ENCODE assay signal across 8 mouse cellular contexts in genomic region chr4:28176771-28177170, GRCm38 (mm10).
DNase-seq lines count a peak whose midpoint lies in the region; ATAC-seq lines count a peak whose summit lies in the region.

No protein-coding gene starts in this region.

- no peak overlapping the region for H3K4me3 ChIP-seq in limb, embryonic 15.5 days
- no peak overlapping the region for H3K4me3 ChIP-seq in neural tube, embryonic 11.5 days (ENCODE audit: low read depth, low read length)

- DNase-seq in cerebellum, postnatal 14 days: peak; percentile 2 to 15
- DNase-seq in cerebellum, adult 11 months: no peak
- DNase-seq in CD4-positive, CD25-positive, alpha-beta regulatory T cell, adult 2 months (ENCODE audit: low read depth, low spot score): peak; percentile 73
- DNase-seq in embryo, embryonic 9.5 days (ENCODE audit: extremely low spot score): peak; percentile 78
- DNase-seq in heart, postnatal 14 days: peak; percentile 2 to 8
- peak; percentile 22 for DNase-seq in neural tube, embryonic 11.5 days (ENCODE audit: low spot score)
- no peak for DNase-seq in frontal cortex, postnatal 10 days (ENCODE audit: low spot score in 2 of 2)

- no peak overlapping the region for H3K27ac ChIP-seq in limb, embryonic 15.5 days
- H3K27ac ChIP-seq in neural tube, embryonic 11.5 days (ENCODE audit: low read depth, low read length): no peak overlapping the region

- H3K9me3 ChIP-seq in limb, embryonic 15.5 days: no peaks in the 10 kb centered on the region
- H3K9me3 ChIP-seq in neural tube, embryonic 11.5 days (ENCODE audit: control insufficient read depth, low read length): no peaks in the 10 kb centered on the region

- H3K4me2 ChIP-seq in limb, embryonic 15.5 days: no peak overlapping the region
- H3K4me2 ChIP-seq in neural tube, embryonic 11.5 days (ENCODE audit: low read depth): no peak overlapping the region

- H3K9ac ChIP-seq in limb, embryonic 15.5 days: no peak overlapping the region
- H3K9ac ChIP-seq in neural tube, embryonic 11.5 days (ENCODE audit: low read length): no peak overlapping the region

- H3K27me3 ChIP-seq in limb, embryonic 15.5 days: no peaks in the 10 kb centered on the region
- no peaks in the 10 kb centered on the region for H3K27me3 ChIP-seq in neural tube, embryonic 11.5 days (ENCODE audit: control insufficient read depth, insufficient read depth, low read length)

- no peaks in the 10 kb centered on the region for H3K36me3 ChIP-seq in limb, embryonic 15.5 days
- H3K36me3 ChIP-seq in neural tube, embryonic 11.5 days (ENCODE audit: control insufficient read depth, insufficient read depth, low read length): no peaks in the 10 kb centered on the region

- 66% methylated on average over 3 of the region's 3 CpGs for WGBS in limb, embryonic 15.5 days
- WGBS in neural tube, embryonic 11.5 days: 80% methylated on average over 3 of the region's 3 CpGs

- no peaks in the 10 kb centered on the region for H3K4me1 ChIP-seq in limb, embryonic 15.5 days
- H3K4me1 ChIP-seq in neural tube, embryonic 11.5 days (ENCODE audit: control insufficient read depth, insufficient read depth, low read length): no peaks in the 10 kb centered on the region

- intact Hi-C loops in heart, postnatal 14 days (cut with DNase I): no loop called here

- ATAC-seq in limb, embryonic 15.5 days (ENCODE audit: insufficient number of reproducible peaks, low FRiP score, low TSS enrichment, low read depth): peak; percentile 100
- peak; percentile 100 for ATAC-seq in neural tube, embryonic 11.5 days (ENCODE audit: insufficient read depth, low FRiP score, low TSS enrichment)

Comparison
In these comparisons a context has a peak if more than half of its experiments do, and no peak if none do; other contexts are left out.
1. DNase-seq: peak in cerebellum, postnatal 14 days (2 of 2), CD4-positive, CD25-positive, alpha-beta regulatory T cell, adult 2 months (single experiment), embryo, embryonic 9.5 days (single experiment), heart, postnatal 14 days (2 of 2) and neural tube, embryonic 11.5 days (single experiment); none in cerebellum, adult 11 months (single experiment) and frontal cortex, postnatal 10 days (0 of 2).